Mouse (Mus musculus) megakaryocyte, embryonic 14.5 days (primary cell): ENCODE results near the gene Selplg.

Experiments used
- FLI1 ChIP-seq: IDR thresholded peaks from 2 replicates; pipeline ENCODE4 v1.6.1; 2012; ENCODE audit warnings: low read length, inconsistent platforms, mixed read lengths
- GATA1 ChIP-seq: IDR thresholded peaks from 3 replicates; pipeline ENCODE4 v1.6.1; 2012; ENCODE audit warnings: mixed read lengths, low read length, inconsistent platforms, borderline replicate concordance

GRCm38 (mm10) chr5:113862418-113862817, 30.0 kb upstream of the Selplg start:
- TF ChIP-seq GATA1 (no peak), FLI1 (no peak)
